Mouse (Mus musculus) limb, embryonic 14.5 days (tissue): ENCODE data around the gene Gm9508. TPM values are rescaled to one million over a fixed set of nuclear protein-coding genes. Genes with fewer than 3 reads are reported as not detected.

Experiments
- ATAC-seq: fragments of 200-750 bp; cut with Nextera tagmentation; 2 replicates; pipeline ENCODE4 v1.8.0; 2017; ENCODE audit warnings: low read depth, moderate number of reproducible peaks, moderate TSS enrichment; ENCODE audit not compliant: low FRiP score
- DNase-seq: peaks from one replicate; pipeline ENCODE4 v3.0.0-alpha.2; 2015; ENCODE audit warnings: low spot score
- H3K27ac ChIP-seq: fragments of 300-500 bp; sonication (generic); replicated peaks from 2 replicates; pipeline ENCODE4 v1.5.1; 2014; ENCODE audit warnings: low read depth, mild to moderate bottlenecking, low read length, moderate library complexity, mixed read lengths
- H3K27me3 ChIP-seq: fragments of 300-500 bp; sonication (generic); 2 replicates; pipeline ENCODE4 v1.6.1; 2014; ENCODE audit warnings: low read length, mixed read lengths; ENCODE audit not compliant: control insufficient read depth, insufficient read depth
- H3K36me3 ChIP-seq: fragments of 300-500 bp; sonication (generic); 2 replicates; pipeline ENCODE4 v1.6.1; 2014; ENCODE audit warnings: mild to moderate bottlenecking, low read length, moderate library complexity, mixed read lengths; ENCODE audit not compliant: control insufficient read depth, insufficient read depth
- H3K4me1 ChIP-seq: fragments of 300-500 bp; sonication (generic); 2 replicates; pipeline ENCODE4 v1.6.1; 2014; ENCODE audit warnings: antibody characterized with exemption, low read length, mixed read lengths; ENCODE audit not compliant: control insufficient read depth, insufficient read depth
- H3K4me2 ChIP-seq: fragments of 300-500 bp; sonication (generic); replicated peaks from 2 replicates; pipeline ENCODE4 v1.6.1; 2014; ENCODE audit warnings: low read depth, mild to moderate bottlenecking, low read length, moderate library complexity; ENCODE audit not compliant: severe bottlenecking
- H3K4me3 ChIP-seq: fragments of 300-500 bp; sonication (generic); replicated peaks from 2 replicates; pipeline ENCODE4 v1.5.1; 2014; ENCODE audit warnings: low read length
- H3K9ac ChIP-seq: fragments of 300-500 bp; sonication (generic); 2 replicates; pipeline ENCODE4 v1.6.1; 2014; ENCODE audit warnings: mild to moderate bottlenecking, low read depth, low read length, moderate library complexity; ENCODE audit not compliant: severe bottlenecking
- H3K9me3 ChIP-seq: fragments of 300-500 bp; sonication (generic); 2 replicates; pipeline ENCODE4 v1.6.1; 2016; ENCODE audit warnings: low read length; ENCODE audit not compliant: control insufficient read depth
- POLR2A ChIP-seq: fragments of 200-500 bp; IDR thresholded peaks from 2 replicates; pipeline ENCODE4 v1.8.0; 2012; ENCODE audit warnings: inconsistent platforms, mild to moderate bottlenecking, moderate library complexity, borderline replicate concordance; ENCODE audit not compliant: insufficient read depth, insufficient read length; ENCODE audit errors: extremely low read depth
- WGBS: fragments of 180-500 bp; shearing (Covaris S2); extraction: QIAGEN DNeasy Blood & Tissue Kit; methylation state at CpG from one replicate; pipeline ENCODE4 v1.1.7; 2014; 5-methylcytosine and 5-hydroxymethylcytosine counted together
- polyA plus RNA-seq, 2 experiments: library from polyadenylated mRNA; depleted of rRNA in 1 of 2; stranded (reverse) in 1 of 2; unstranded in 1 of 2; fragments of >200 nt; fragmentation: Nextera tagmentation in 1 of 2; extraction: Ambion mirVana in 1 of 2; gene quantifications; 2 replicates each; pipeline versions ENCODE4 v1.2.1 to v1.2.3; 2012 to 2014

Gm9508 gene
- polyA plus RNA-seq, 2 experiments = not detected

DNA sequence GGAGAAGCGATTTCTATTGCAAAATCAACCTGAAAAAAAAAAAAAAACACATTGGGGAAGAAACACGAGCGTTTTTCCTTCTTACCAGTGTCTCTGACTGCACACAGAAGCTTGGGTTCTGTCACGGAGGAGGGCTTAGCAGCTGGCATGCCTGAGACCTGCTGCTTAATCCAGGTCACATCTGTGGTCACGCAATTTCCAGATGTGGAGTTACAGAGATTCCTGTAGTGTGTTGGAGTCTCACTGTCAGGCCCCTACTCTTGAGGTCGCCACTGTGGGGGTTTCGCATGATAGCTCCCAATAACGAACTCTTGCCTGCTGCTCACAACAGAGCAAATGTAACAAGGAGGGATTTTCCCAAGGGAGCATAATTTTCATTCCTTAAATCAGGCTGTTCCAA, 12.9 kb downstream of the Gm9508 start:
- H3K9ac ChIP-seq = no peak overlapping the region
- DNase-seq = no peak
- no peak overlapping the region for H3K27ac ChIP-seq
- H3K4me3 ChIP-seq = no peak overlapping the region
- ATAC-seq = no peak
- no peaks in the 10 kb centered on the region for H3K36me3 ChIP-seq
- no peaks in the 10 kb centered on the region for H3K9me3 ChIP-seq
- H3K27me3 ChIP-seq = peaks cover 29% of the 10 kb centered on the region
- WGBS = 17% methylated on average over 8 of the region's 8 CpGs
- no peak for TF ChIP-seq POLR2A
- no peak overlapping the region for H3K4me2 ChIP-seq
- peaks cover 8% of the 10 kb centered on the region for H3K4me1 ChIP-seq

DNA sequence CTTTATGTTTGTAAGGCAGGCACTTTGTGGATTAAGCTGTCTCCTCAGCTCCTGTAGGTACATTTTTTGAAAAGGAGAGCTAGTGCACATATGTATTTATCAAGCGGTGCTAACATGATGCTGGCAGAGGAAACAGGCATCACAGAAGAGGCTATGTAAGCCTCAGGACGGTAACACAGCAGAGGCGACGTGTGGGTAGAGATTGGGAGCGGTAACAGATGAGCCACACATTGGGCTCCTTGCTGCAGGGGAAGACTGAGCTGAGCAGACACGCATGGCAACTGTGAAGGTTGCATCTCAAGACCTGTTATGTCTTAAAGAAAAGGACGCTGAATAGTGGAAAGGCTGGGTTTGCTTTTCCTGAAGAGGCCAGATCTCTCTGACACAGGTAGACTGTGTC, 14.0 kb downstream of the Gm9508 start:
- ATAC-seq = no peak
- Histone ChIP-seq H3K4me3 (no peak overlapping the region), H3K9me3 (no peaks in the 10 kb centered on the region), H3K4me1 (peaks cover 12% of the 10 kb centered on the region), H3K4me2 (no peak overlapping the region), H3K9ac (no peak overlapping the region), H3K36me3 (no peaks in the 10 kb centered on the region), H3K27ac (no peak overlapping the region), H3K27me3 (peaks cover 29% of the 10 kb centered on the region)
- DNase-seq = no peak
- 77% methylated on average over 7 of the region's 7 CpGs for WGBS
- no peak for TF ChIP-seq POLR2A

DNA sequence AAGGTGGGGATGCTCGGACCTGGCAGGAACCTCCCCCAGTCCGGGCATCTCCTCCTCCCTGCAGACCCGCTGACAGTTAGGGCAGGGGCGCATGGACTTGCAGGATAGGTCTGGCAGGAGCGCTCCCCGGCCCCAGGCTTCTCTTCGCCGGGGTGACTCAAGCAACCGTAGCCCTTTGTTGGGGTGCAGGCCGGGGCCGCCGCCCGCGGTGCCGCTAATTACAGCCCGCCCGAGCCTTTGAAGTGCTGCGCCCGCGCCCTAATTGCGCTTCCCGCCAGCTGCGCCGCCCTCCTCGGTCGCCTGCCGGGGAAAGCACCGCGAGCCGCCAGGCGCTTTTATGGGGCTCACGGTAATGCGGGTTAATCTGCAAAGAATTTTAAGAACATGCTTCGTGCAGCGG, 19.5 kb downstream of the Gm9508 start:
- Histone ChIP-seq H3K27ac (no peak overlapping the region), H3K36me3 (no peaks in the 10 kb centered on the region), H3K4me3 (peak overlapping the region; percentile 34), H3K4me2 (peak overlapping the region; percentile 80), H3K4me1 (peaks cover 14% of the 10 kb centered on the region), H3K27me3 (peaks cover 7% of the 10 kb centered on the region; the same call in 1 of the 2 replicates), H3K9me3 (no peaks in the 10 kb centered on the region), H3K9ac (peak overlapping the region; percentile 36; the same call in 1 of the 2 replicates)
- no peak; the same call in 1 of the 2 replicates for ATAC-seq
- no peak for TF ChIP-seq POLR2A
- under 1% methylated on average over 30 of the region's 35 CpGs for WGBS
- peak; percentile 36 for DNase-seq

DNA sequence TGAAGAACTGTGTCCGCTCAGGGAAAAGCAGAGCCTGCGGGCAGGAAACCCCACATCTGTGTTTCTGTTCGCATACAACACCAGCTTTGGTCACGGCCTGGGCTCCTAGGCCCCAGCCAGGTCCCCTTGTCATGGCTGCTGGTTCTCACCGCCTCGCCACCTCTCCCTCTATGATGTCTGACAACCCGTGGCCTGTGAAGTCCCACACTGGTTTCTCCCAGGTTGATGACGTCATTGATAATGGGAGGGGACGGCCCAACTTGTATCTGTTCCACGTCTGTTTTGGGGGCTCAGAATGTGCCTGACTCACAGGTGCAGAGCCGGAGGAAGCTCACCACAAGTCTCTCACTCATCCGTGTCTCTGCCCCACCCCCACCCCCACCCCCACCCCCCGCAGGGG, 23.3 kb downstream of the Gm9508 start:
- Histone ChIP-seq H3K36me3 (no peaks in the 10 kb centered on the region), H3K4me3 (no peak overlapping the region), H3K27me3 (peaks cover 7% of the 10 kb centered on the region; the same call in 1 of the 2 replicates), H3K27ac (no peak overlapping the region), H3K9me3 (no peaks in the 10 kb centered on the region), H3K4me1 (peaks cover 14% of the 10 kb centered on the region), H3K9ac (no peak overlapping the region), H3K4me2 (no peak overlapping the region)
- 58% methylated on average over 13 of the region's 13 CpGs for WGBS
- TF ChIP-seq POLR2A = no peak
- ATAC-seq (no peak), DNase-seq (no peak)

DNA sequence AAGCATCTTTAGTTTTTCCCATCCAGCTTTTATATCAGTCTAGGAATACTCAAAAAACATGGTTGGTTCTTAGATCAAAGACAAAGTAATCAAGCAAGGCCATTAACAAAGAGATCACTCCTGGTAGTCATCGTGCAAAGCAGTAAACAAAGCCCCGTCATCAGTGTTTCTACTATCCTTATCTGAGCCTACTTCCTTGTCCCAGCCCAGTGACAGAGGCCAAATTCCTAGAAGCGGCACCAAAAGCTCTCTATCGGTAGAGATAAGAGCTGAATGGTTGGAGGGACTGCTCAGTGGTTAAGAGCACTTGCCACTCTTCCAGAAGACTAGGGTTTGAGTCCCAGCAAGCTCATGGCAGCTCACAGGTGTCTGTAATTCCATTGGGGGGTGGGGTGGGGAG, 25.5 kb downstream of the Gm9508 start:
- H3K27ac ChIP-seq = no peak overlapping the region

DNA sequence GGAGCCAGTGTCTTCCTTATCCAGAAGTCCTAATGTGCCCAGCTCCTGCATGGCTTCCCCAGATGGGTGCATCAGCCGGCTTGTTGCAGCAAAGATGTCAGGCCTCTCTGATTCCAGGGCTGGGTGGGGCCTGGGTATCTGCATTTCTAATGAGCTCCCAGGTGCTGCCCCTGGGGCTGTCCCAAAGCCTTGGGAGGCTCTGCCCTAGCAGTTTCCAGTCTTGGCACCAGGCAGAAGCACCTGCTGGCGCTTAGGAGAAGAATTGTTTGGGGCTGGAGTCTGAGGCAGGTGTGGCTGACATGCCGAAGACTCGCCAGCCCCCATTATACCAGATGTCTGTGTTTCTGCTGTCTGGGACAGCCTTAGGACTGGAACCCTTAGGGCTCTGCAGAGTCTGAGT, 26.3 kb downstream of the Gm9508 start:
- Histone ChIP-seq H3K9me3 (no peaks in the 10 kb centered on the region), H3K4me3 (no peak overlapping the region), H3K4me1 (peaks cover 15% of the 10 kb centered on the region; the same call in 1 of the 2 replicates), H3K36me3 (no peaks in the 10 kb centered on the region), H3K27ac (no peak overlapping the region), H3K9ac (no peak overlapping the region), H3K4me2 (no peak overlapping the region), H3K27me3 (no peaks in the 10 kb centered on the region; the same call in 1 of the 2 replicates)
- DNase-seq (no peak), ATAC-seq (no peak)
- TF ChIP-seq POLR2A = no peak
- 61% methylated on average over 4 of the region's 4 CpGs for WGBS

More for the DNA sequence above, 25.5 kb downstream of the Gm9508 start:
- H3K36me3 ChIP-seq = no peaks in the 10 kb centered on the region
- no peak for TF ChIP-seq POLR2A
- WGBS = 53% methylated on average over 4 of the region's 4 CpGs
- H3K4me3 ChIP-seq = no peak overlapping the region
- ATAC-seq = no peak
- peaks cover 9% of the 10 kb centered on the region; the same call in 1 of the 2 replicates for H3K4me1 ChIP-seq
- no peak overlapping the region for H3K4me2 ChIP-seq
- H3K9ac ChIP-seq = no peak overlapping the region
- no peaks in the 10 kb centered on the region for H3K9me3 ChIP-seq
- H3K27me3 ChIP-seq = no peaks in the 10 kb centered on the region; the same call in 1 of the 2 replicates
- no peak for DNase-seq
